Mouse (Mus musculus): Measurements from ENCODE around the gene Tead1.

DNA sequence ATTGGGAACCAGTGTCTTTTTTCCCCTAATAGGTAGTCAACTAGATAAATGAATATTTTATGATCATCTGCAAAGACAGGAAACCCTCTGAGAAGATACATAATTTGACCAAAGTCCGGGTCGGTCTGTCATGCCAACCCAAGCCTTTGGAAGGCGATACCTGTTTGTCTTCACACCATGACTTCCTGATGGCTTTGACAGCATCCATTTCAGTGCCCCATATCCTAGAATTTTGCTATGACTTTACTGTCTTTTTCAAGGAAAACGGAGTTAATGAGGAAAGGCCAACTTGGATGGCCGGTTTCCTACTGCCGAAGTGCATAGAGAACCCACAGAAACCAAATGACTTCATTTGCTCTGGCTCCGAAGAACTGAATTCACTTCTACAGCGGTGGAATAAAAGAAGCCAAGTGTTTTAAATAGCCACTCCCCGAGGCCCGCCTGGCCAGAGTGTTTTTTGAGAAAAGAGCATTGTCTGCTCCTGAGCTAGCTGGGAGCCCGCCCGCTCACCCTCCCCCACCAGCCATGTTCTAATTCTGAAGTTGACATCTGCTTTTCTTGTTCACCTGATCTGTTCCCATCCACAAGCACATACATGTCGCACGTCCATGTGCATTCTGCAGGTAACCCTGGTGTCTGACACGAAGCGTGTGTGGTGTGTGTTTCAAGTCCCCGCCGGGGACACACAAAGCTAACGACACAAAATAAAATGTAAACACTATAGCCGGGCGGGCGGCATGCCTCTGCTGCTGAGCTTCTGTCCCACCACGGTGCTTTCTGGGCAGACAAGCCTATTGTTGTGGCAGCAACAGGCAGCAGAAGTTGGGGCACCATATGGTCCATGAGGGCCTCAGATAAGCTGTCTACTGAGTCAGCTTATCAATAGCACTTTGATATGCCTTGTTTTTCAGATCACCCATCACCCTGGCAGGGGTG, 5.8 kb downstream of the Tead1 start:
- TF ChIP-seq EP300 (IDR thresholded peaks at IDR 0.05; ENCODE audit: low read depth) (no peak), CTCF (IDR thresholded peaks at IDR 0.05; ENCODE audit: low read depth) (no peak)
